Mouse (Mus musculus) kidney, postnatal 14 days (tissue): ENCODE results near the gene Fgf16.

Experiments used
- DNase-seq: peaks from one replicate; pipeline ENCODE4 v3.0.0; 2022; ENCODE audit warnings: mixed read lengths

The Fgf16 gene

DNA sequence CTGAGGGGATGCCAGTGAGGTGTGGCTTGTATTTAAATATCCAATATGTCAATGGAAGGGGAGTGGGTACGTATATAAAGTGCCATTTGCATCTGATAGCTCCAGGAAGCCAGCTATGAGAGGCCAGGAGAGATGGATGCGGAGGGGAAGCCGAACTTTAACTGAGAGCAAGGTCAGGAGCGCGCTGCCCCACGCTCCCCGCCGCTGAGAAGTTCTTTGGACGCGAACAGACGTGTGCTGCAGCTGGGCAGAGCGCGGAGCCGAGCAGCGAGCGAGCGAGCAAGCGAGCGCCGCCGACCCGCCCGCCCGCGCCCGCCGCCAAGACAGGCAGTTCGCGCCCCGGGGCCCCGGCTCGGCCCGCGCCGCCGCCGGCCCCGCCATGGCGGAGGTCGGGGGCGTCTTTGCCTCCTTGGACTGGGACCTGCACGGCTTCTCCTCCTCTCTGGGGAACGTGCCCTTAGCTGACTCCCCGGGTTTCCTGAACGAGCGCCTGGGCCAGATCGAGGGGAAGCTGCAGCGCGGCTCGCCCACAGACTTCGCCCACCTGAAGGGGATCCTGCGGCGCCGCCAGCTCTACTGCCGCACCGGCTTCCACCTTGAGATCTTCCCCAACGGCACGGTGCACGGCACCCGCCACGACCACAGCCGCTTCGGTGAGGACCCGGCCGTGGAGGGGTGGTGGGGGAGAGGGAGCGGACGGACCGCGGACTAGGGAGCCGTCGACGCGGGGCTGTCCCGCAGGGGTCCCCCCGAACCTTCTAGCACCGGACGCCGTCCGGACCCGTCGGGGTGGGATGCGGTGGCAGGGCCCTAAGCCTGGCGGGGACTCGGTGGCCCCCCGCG lies at the start of gene Fgf16:
TSS of gene Fgf16 (plus strand) at position 118 of the 843 bp plus-strand sequence.
- DNase-seq, result peak; percentile 1

- no peak for DNase-seq
Measured at GRCm38 (mm10) chrX:105714740-105715139, 49.3 kb upstream of the Fgf16 start.

DNA sequence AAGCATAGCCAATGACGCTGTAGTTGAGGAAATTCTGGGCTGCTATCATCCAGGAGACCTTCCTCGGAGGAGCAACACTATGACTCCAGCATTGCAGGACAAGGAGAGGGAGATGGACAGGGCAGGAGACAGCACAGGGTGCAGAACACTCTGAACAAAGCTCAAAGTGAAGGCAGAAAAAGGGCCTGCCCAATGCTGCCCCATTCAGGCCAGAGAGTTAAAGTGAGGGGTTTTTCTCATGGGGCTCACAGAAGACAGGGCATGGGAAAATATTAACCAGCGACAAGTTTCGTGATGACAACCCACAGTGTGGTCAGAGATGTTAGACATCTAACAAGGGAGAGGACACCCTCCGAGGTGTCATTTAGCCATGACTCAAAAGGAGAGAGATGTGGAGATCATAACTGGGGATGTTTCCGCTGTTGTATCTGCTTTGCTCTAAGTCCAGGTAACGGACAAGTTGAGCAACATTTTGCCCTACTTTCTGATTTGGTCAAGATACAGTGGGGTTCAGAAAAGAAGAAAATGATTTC lies 48.2 kb upstream of the Fgf16 start:
- no peak for DNase-seq

GRCm38 (mm10) chrX:105718388-105718787 lies 45.7 kb upstream of the Fgf16 start:
- DNase-seq, result no peak

DNA sequence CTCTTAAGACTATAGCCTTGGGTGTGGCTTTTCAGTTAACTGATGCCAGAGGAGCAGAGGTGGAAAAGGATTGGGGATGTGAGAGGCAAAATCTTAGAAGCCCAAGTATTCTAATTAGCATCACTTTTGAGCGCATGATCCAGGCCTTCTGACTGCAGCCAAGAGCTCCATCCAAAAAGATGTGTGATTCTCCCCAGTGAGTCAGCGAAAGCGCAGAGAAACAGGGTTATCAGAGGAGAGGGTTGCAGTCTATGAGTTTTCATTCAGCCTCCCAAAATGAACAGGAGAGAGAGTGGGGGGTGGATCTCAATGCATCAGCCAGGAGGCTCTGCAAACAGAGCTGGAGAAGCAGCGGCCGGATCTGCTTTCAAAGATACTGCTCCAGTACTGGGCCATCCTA lies 45.1 kb upstream of the Fgf16 start:
- DNase-seq, result no peak

DNA sequence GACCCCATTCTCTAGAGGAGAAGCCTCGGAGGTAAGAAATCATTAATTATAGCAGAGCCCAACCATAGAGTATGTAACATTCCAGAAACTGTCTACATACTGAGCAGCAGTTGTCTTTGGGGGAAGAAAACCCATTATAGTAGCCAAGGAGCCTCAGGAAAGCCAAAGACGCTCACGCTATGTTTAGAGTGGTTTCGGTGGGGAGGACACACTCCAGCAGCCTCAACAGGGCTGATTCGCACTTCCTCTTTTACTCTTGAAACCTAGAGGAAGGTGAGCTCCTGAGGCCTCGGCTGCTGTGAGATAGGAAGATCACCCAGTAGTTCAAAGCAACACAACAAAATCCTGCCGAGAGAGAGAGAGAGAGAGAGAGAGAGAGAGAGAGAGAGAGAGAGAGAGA lies 39.9 kb upstream of the Fgf16 start:
- DNase-seq, result no peak

- DNase-seq, result peak; percentile 4
Measured at GRCm38 (mm10) chrX:105762847-105763527, 1.1 kb upstream of the Fgf16 start.

DNA sequence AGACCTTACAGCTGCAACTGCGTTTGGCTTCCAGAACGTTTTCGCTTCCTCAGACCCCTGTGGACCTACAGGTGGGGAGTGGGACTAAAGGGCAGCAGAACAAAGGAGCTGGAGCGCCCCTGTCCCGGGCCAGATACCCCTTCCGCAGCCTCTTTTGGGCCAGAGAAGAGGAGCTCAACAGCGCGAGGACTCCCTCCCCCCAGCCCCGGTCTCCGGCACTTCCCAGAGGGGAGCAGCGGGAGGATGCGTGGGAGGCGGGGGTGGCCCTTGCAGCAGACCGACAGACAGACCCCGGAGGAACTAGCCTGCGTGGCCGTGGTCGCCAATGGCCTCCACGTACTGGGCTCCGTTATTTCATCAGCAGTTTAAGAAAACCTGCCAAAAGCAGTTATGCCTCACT lies 467 bp upstream of the Fgf16 start:
- peak; percentile 4 for DNase-seq

GRCm38 (mm10) chrX:105765005-105765706 lies 1.1 kb downstream of the Fgf16 start:
- no peak for DNase-seq

DNA sequence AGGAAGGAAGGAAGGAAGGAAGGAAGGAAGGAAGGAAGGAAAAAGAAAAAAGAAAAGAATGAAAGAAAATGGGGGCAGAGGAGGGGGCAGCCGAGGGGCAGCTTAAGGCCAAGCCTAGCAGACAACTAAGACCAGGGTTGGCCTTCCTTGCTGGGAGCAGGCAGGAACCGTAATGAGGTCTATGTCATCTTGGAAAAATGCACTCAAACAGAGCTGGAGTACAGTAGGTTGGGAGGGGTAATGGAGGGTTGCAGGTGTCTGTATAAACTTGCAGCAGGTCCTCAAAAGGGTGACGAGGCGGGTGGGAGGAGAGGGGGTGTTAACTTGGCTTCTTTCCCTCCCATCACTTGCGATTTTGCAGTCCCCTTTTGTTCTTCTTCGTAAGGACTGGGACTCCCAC lies 1.9 kb downstream of the Fgf16 start:
- DNase-seq, result no peak

GRCm38 (mm10) chrX:105767177-105767764 lies 3.2 kb downstream of the Fgf16 start:
- DNase-seq, result peak; percentile 3

- DNase-seq, result no peak
Measured at GRCm38 (mm10) chrX:105767932-105768331, 3.9 kb downstream of the Fgf16 start.

DNA sequence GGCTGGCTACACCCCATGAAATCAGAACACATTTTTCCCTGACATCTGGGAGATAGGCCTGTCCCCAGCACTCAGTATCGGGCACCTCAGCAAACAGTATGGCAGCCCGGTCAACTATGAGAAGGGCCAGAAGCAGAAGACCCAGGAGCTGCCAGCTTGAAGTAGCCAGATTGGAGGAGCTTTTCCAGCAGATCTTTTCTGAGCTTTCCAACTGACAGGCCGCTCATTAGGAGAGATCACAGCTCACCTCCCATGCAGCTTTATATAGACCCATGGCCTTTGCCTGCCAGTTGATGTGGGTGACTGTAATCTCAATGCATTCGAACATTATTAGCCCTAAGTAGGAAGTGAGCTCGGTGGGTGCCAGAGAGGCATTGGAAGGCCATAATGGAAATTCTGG lies 9.2 kb downstream of the Fgf16 start:
- no peak for DNase-seq

- no peak for DNase-seq
Measured at GRCm38 (mm10) chrX:105794806-105795403, 30.8 kb downstream of the Fgf16 start.

GRCm38 (mm10) chrX:105824462-105824861 lies 60.4 kb downstream of the Fgf16 start:
- no peak for DNase-seq
